Mouse (Mus musculus): ENCODE results near the gene Foxk1. TPM values are rescaled to one million over a fixed set of nuclear protein-coding genes. Genes with fewer than 3 reads are reported as not detected.
A peak's percentile ranks its signal among the peaks of the same experiment; 100 is the strongest.

Foxk1 gene
- polyA plus RNA-seq, 1 experiment from 2014 or later = 6.6 TPM

- H3K9me3 ChIP-seq = no peaks in the 10 kb centered on the region
- no peak overlapping the region for H3K9ac ChIP-seq
- peak; percentile 84 for ATAC-seq (ENCODE audit: low FRiP score, low read depth)
- H3K36me3 ChIP-seq = no peaks in the 10 kb centered on the region
- H3K4me1 ChIP-seq (replicated peaks) = 0 out of 2 replicates have a peak, but pooled peaks cover 4% of the 10 kb centered on the region
- WGBS = 4% methylated on average over 3 of the region's 3 CpGs
- H3K4me2 ChIP-seq = no peak overlapping the region
- no peaks in the 10 kb centered on the region for H3K27me3 ChIP-seq
- no peak overlapping the region for H3K27ac ChIP-seq (replicated peaks)
- H3K4me3 ChIP-seq = no peak overlapping the region
Observed at GRCm38 (mm10) chr5:142502414-142502813, 101.1 kb downstream of the Foxk1 start.

- Histone ChIP-seq H3K9me3 (no peaks in the 10 kb centered on the region), H3K9ac (no peak overlapping the region), H3K27ac (replicated peaks) (no peak overlapping the region), H3K36me3 (no peaks in the 10 kb centered on the region), H3K4me3 (no peak overlapping the region), H3K27me3 (no peaks in the 10 kb centered on the region), H3K4me2 (no peak overlapping the region), H3K4me1 (replicated peaks) (peaks cover 18% of the 10 kb centered on the region)
- ATAC-seq (ENCODE audit: low FRiP score, low read depth) = no peak
- WGBS = 82% methylated on average over 3 of the region's 3 CpGs
Observed at GRCm38 (mm10) chr5:142504175-142504574, 102.9 kb downstream of the Foxk1 start.

- Histone ChIP-seq H3K4me3 (no peak overlapping the region), H3K27me3 (no peaks in the 10 kb centered on the region), H3K9ac (no peak overlapping the region), H3K27ac (replicated peaks) (no peak overlapping the region), H3K9me3 (no peaks in the 10 kb centered on the region), H3K4me2 (no peak overlapping the region), H3K4me1 (replicated peaks) (peaks cover 30% of the 10 kb centered on the region), H3K36me3 (no peaks in the 10 kb centered on the region)
- 78% methylated on average over 3 of the region's 3 CpGs for WGBS
- ATAC-seq (ENCODE audit: low FRiP score, low read depth) = no peak
Observed at GRCm38 (mm10) chr5:142505695-142506423, 104.6 kb downstream of the Foxk1 start.

- H3K4me1 ChIP-seq (replicated peaks) = peaks cover 30% of the 10 kb centered on the region
- 10% methylated on average over 15 of the region's 15 CpGs for WGBS
- peak overlapping the region; percentile 88 for H3K27ac ChIP-seq (replicated peaks)
- H3K4me2 ChIP-seq = peak overlapping the region; percentile 59
- no peaks in the 10 kb centered on the region for H3K36me3 ChIP-seq
- H3K27me3 ChIP-seq = no peaks in the 10 kb centered on the region
- H3K4me3 ChIP-seq = peak overlapping the region; percentile 34
- peak overlapping the region; percentile 67 for H3K9ac ChIP-seq
- ATAC-seq (ENCODE audit: low FRiP score, low read depth) = peak; percentile 57
- H3K9me3 ChIP-seq = no peaks in the 10 kb centered on the region
Observed at GRCm38 (mm10) chr5:142509141-142510060, 108.1 kb downstream of the Foxk1 start.

- H3K4me2 ChIP-seq = peak overlapping the region; percentile 59; the same call in 1 of the 2 replicates
- no peaks in the 10 kb centered on the region for H3K9me3 ChIP-seq
- no peak overlapping the region for H3K4me3 ChIP-seq
- peak overlapping the region; percentile 67; the same call in 1 of the 2 replicates for H3K9ac ChIP-seq
- H3K27ac ChIP-seq (replicated peaks) = peak overlapping the region; percentile 88
- no peaks in the 10 kb centered on the region for H3K27me3 ChIP-seq
- peaks cover 30% of the 10 kb centered on the region for H3K4me1 ChIP-seq (replicated peaks)
- no peaks in the 10 kb centered on the region for H3K36me3 ChIP-seq
- peak; percentile 55; the same call in 1 of the 2 replicates for ATAC-seq (ENCODE audit: low FRiP score, low read depth)
- WGBS = 41% methylated on average over 7 of the region's 7 CpGs
Observed at GRCm38 (mm10) chr5:142510061-142510414, 108.7 kb downstream of the Foxk1 start.

Other genes starting within 250 kb of the Foxk1 start
- 13.5 and 14.3 TPM in 2 replicates for gene Ap5z1, start 62.4 kb downstream of the Foxk1 start, polyA plus RNA-seq (2015; fragmentation: Nextera tagmentation; extraction: Ambion mirVana)
- 0.25 and 0.28 TPM in 2 replicates for gene Papolb, start 128.6 kb downstream of the Foxk1 start, polyA plus RNA-seq (2015; fragmentation: Nextera tagmentation; extraction: Ambion mirVana)
- 21.8 and 23.2 TPM in 2 replicates for gene Radil, start 149.6 kb downstream of the Foxk1 start, polyA plus RNA-seq (2015; fragmentation: Nextera tagmentation; extraction: Ambion mirVana)
- 63.2 and 63.8 TPM in 2 replicates for gene Mmd2, start 207.3 kb downstream of the Foxk1 start, polyA plus RNA-seq (2015; fragmentation: Nextera tagmentation; extraction: Ambion mirVana)
- gene Wipi2, start 226.2 kb downstream of the Foxk1 start, polyA plus RNA-seq (2015; fragmentation: Nextera tagmentation; extraction: Ambion mirVana) = 44.6 and 45.7 TPM in 2 replicates